Mouse (Mus musculus): ENCODE measurements around the gene Lrp2bp. TPM values are rescaled to one million over a fixed set of nuclear protein-coding genes. Genes with fewer than 3 reads are reported as not detected.

Gene Lrp2bp
- polyA plus RNA-seq (2015; fragmentation: Nextera tagmentation; extraction: Ambion mirVana): 0.76 and 1.3 TPM in 2 replicates

DNA sequence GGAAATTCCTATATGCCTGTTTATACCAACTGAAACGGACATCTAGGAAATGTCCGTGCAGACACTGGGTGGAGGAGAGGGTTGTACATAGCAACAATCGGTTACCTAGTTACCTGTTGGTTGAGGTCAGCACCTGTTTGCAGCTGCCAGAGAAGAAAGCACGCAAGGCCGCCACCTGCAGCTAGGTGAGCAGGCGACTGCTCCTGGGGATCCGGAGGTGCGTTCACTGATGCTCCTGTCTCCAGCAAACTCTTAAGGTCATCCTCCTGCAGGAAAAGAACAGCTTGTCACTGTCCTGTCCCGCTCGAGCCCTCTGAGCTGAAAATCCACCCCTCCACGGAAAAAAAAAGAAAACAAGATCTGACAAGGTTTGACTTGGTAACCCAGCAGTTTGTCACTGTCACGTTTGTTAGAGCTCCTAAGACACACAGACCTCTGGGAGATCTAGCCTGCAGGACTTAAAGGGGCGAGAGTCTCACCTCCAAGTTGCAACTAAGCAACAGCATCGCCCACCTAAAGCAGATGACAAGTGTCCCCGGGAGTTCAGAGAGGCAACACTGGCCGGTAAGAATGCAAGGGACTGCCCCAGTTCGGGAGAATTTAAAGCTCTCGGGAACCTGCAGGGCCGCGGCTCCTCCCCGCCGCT, at the start of gene Lrp2bp:
Gene Lrp2bp, plus strand, starts transcription at position 166 of the 646 bp plus-strand sequence.
- no peak for ATAC-seq (replicated peaks; ENCODE audit: extremely low read depth, insufficient read depth, low FRiP score)
- 2% methylated on average over 22 of the region's 22 CpGs for WGBS
- no peaks in the 10 kb centered on the region for H3K27me3 ChIP-seq (ENCODE audit: control insufficient read depth, insufficient read depth, low read length)
- no peaks in the 10 kb centered on the region for H3K4me1 ChIP-seq (ENCODE audit: control insufficient read depth, insufficient read depth, low read length)
- H3K27ac ChIP-seq (ENCODE audit: low read length): peak within 1 kb of the TSS; percentile 98
- H3K9ac ChIP-seq (ENCODE audit: low read length): peak within 1 kb of the TSS; percentile 85
- peaks cover 16% of the 10 kb centered on the region for H3K36me3 ChIP-seq (ENCODE audit: control insufficient read depth, insufficient read depth)
- H3K4me3 ChIP-seq (ENCODE audit: low read length): peak within 1 kb of the TSS; percentile 61
- H3K9me3 ChIP-seq (replicated peaks; ENCODE audit: control insufficient read depth, low read length): no peaks in the 10 kb centered on the region
- H3K4me2 ChIP-seq (ENCODE audit: low read depth, low read length): peak within 1 kb of the TSS; percentile 94

DNA sequence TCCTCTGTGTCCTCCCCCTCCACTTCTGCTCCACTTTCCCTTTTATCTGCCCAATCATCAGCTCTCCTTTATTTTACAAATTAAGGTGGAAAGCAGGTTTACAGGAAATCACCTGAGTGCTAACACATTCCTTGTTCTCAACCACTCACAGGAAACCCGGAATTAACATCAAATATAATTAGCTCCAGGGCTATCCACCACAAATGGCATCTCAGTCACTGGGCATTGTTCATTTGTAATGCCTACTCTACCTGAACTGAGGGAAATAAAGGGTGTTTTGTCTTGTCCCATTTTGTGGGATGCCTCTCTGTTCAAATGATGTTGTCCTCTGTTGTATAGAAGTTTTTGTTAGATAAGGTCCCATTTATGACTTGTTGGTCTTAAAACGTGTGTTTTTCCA, 48.5 kb upstream of the Lrp2bp start:
- Histone ChIP-seq H3K4me2 (ENCODE audit: low read depth, low read length) (no peak overlapping the region), H3K4me3 (ENCODE audit: low read length) (no peak overlapping the region), H3K9me3 (replicated peaks; ENCODE audit: control insufficient read depth, low read length) (no peaks in the 10 kb centered on the region), H3K36me3 (ENCODE audit: control insufficient read depth, insufficient read depth) (no peaks in the 10 kb centered on the region), H3K4me1 (ENCODE audit: control insufficient read depth, insufficient read depth, low read length) (no peaks in the 10 kb centered on the region), H3K27me3 (ENCODE audit: control insufficient read depth, insufficient read depth, low read length) (no peaks in the 10 kb centered on the region), H3K27ac (ENCODE audit: low read length) (no peak overlapping the region), H3K9ac (ENCODE audit: low read length) (no peak overlapping the region)
- WGBS: 55% methylated on average over 2 of the region's 2 CpGs
- no peak for ATAC-seq (replicated peaks; ENCODE audit: extremely low read depth, insufficient read depth, low FRiP score)

DNA sequence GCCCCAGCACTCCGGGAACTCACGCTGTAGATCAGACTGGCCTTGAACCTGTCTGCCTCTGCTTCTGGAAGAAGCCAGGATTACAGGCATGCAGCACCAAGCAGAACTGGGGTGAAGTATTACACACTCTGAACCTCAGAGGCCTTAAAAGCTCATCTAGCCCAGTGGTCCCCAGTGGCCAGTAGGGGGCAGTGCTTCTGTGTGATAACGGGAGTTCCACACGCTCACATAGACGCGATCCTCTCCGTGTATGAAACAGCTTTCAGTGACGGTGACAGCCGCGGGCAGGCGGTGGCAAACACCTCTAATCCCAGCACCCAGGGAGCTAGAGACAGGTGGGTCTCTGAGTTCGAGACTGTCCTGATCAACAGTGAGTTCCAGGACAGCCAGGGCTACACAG, 28.2 kb upstream of the Lrp2bp start:
- Histone ChIP-seq H3K4me2 (ENCODE audit: low read depth, low read length) (no peak overlapping the region), H3K4me1 (ENCODE audit: control insufficient read depth, insufficient read depth, low read length) (peaks cover 4% of the 10 kb centered on the region), H3K27ac (ENCODE audit: low read length) (no peak overlapping the region), H3K27me3 (ENCODE audit: control insufficient read depth, insufficient read depth, low read length) (no peaks in the 10 kb centered on the region), H3K36me3 (ENCODE audit: control insufficient read depth, insufficient read depth) (0 out of 2 replicates have a peak, but pooled peaks cover 8% of the 10 kb centered on the region), H3K9ac (ENCODE audit: low read length) (no peak overlapping the region), H3K4me3 (ENCODE audit: low read length) (no peak overlapping the region), H3K9me3 (replicated peaks; ENCODE audit: control insufficient read depth, low read length) (0 out of 2 replicates have a peak, but pooled peaks cover 6% of the 10 kb centered on the region)
- 95% methylated on average over 12 of the region's 12 CpGs for WGBS
- no peak for ATAC-seq (replicated peaks; ENCODE audit: extremely low read depth, insufficient read depth, low FRiP score)

DNA sequence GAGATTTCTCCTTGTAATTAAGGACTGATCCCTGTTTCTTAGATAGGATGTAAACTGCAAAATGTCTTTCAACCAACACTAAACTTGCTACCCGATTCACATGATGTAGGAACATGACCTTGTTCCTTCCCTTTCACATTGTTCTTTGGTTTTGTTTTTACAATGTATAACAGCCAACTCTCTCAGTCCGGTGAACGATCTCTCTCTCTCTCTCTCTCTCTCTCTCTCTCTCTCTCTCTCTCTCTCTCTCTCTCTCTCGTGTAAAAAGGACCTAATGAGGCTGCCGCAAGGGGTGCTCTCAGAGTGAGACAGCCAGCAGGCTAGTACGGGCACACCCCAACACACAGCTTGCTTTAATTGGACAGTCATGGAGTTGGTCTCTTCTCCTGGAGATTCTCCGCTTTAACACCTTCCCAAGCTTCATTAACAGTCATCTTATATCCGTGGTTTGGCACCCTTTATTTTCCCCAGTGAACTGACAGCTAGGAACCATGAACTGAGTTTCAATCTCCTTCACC, 25.1 kb upstream of the Lrp2bp start:
- ATAC-seq (replicated peaks; ENCODE audit: extremely low read depth, insufficient read depth, low FRiP score): no peak
- WGBS: 64% methylated on average over 8 of the region's 8 CpGs
- Histone ChIP-seq H3K9me3 (replicated peaks; ENCODE audit: control insufficient read depth, low read length) (0 out of 2 replicates have a peak, but pooled peaks cover 6% of the 10 kb centered on the region), H3K4me1 (ENCODE audit: control insufficient read depth, insufficient read depth, low read length) (peaks cover 8% of the 10 kb centered on the region), H3K9ac (ENCODE audit: low read length) (peak overlapping the region; percentile 87), H3K4me3 (ENCODE audit: low read length) (no peak overlapping the region; the same call in 1 of the 2 replicates), H3K27me3 (ENCODE audit: control insufficient read depth, insufficient read depth, low read length) (no peaks in the 10 kb centered on the region), H3K27ac (ENCODE audit: low read length) (no peak overlapping the region), H3K36me3 (ENCODE audit: control insufficient read depth, insufficient read depth) (peaks cover 16% of the 10 kb centered on the region), H3K4me2 (ENCODE audit: low read depth, low read length) (peak overlapping the region; percentile 69)

DNA sequence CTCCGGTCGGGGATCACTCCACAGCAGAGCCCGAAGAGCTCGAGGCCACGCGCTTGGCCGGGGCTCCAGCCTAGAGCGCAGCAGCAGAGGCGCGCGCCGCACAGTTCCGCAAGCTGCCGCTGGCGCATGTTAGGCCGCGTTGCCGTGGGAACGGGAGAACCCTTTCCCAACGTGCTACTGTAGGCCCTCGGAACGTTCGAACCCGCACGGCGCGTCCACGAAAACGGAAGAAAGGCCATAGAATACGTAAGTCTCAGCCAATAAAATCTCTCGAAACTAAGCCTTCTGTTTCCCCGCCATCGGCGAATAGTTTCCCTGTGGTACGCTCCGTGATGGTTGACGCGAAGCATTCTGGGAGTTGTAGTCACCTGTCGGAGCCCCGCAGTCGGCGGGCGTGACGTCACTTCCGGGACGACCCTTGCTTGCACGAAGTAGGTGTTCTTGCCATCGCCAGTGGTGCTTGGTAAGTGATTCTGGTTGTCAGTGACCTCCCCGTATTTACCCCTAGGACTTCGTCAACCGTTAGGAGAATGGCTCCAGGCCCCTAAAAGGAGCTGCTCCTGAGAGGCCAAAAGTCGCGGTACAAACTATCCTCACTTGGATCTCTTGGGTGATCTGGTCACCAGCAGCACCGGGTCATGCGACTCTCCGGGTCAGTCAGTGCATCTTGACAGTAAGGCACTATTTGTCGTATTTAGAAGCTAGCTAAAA, 23.8 kb upstream of the Lrp2bp start, which contains the start of the genes 1700029J07Rik and Ufsp2:
Gene 1700029J07Rik, minus strand, starts transcription at position 127 of the 711 bp plus-strand sequence.
Gene Ufsp2, plus strand, starts transcription at position 403 of the 711 bp plus-strand sequence.
- H3K27ac ChIP-seq (ENCODE audit: low read length): peak within 1 kb of the TSS; percentile 85
- H3K9me3 ChIP-seq (replicated peaks; ENCODE audit: control insufficient read depth, low read length): 0 out of 2 replicates have a peak, but pooled peaks cover 6% of the 10 kb centered on the region
- peaks cover 21% of the 10 kb centered on the region for H3K36me3 ChIP-seq (ENCODE audit: control insufficient read depth, insufficient read depth)
- peak within 1 kb of the TSS; percentile 87 for H3K9ac ChIP-seq (ENCODE audit: low read length)
- H3K4me1 ChIP-seq (ENCODE audit: control insufficient read depth, insufficient read depth, low read length): peaks cover 8% of the 10 kb centered on the region
- peak; percentile 96 for ATAC-seq (replicated peaks; ENCODE audit: extremely low read depth, insufficient read depth, low FRiP score)
- no peaks in the 10 kb centered on the region for H3K27me3 ChIP-seq (ENCODE audit: control insufficient read depth, insufficient read depth, low read length)
- H3K4me2 ChIP-seq (ENCODE audit: low read depth, low read length): peak within 1 kb of the TSS; percentile 69
- peak within 1 kb of the TSS; percentile 87 for H3K4me3 ChIP-seq (ENCODE audit: low read length)
- WGBS: under 1% methylated on average over 57 of the region's 57 CpGs

DNA sequence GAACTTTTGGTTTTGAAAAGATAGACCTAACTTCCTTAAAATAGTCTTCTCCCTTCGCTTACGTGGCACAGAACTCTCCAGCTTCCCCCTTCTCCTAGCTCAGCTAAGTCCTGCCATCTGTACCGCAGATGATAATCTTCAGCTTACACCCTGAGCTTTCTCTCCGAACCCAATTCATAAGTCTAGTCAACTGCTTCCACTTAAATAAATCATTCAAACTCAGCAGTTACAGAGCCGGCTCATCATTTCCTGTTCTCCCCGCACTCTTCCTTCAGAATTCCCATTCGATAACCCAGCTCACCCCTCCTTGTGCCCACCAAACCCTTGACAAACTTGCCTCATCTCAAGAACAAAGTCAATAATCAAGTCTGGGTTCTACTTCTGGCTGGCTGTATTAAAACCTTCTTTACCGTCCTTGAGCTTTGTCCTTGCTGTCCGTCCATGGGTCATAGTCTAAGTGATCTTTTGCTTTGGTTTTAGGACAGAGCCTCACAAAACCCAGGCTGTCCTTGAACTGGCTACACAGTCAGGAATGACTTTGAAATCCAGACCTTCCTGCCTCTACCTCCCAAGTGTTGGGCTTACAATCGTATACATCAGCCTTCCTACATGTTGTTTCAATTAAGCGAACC, 23.1 kb upstream of the Lrp2bp start:
- Histone ChIP-seq H3K27me3 (ENCODE audit: control insufficient read depth, insufficient read depth, low read length) (no peaks in the 10 kb centered on the region), H3K9ac (ENCODE audit: low read length) (peak overlapping the region; percentile 83), H3K4me1 (ENCODE audit: control insufficient read depth, insufficient read depth, low read length) (peaks cover 8% of the 10 kb centered on the region), H3K36me3 (ENCODE audit: control insufficient read depth, insufficient read depth) (peaks cover 21% of the 10 kb centered on the region), H3K9me3 (replicated peaks; ENCODE audit: control insufficient read depth, low read length) (0 out of 2 replicates have a peak, but pooled peaks cover 4% of the 10 kb centered on the region), H3K4me3 (ENCODE audit: low read length) (peak overlapping the region; percentile 87), H3K27ac (ENCODE audit: low read length) (peak overlapping the region; percentile 51; the same call in 1 of the 2 replicates), H3K4me2 (ENCODE audit: low read depth, low read length) (peak overlapping the region; percentile 69)
- 55% methylated on average over 11 of the region's 11 CpGs for WGBS
- no peak for ATAC-seq (replicated peaks; ENCODE audit: extremely low read depth, insufficient read depth, low FRiP score)

DNA sequence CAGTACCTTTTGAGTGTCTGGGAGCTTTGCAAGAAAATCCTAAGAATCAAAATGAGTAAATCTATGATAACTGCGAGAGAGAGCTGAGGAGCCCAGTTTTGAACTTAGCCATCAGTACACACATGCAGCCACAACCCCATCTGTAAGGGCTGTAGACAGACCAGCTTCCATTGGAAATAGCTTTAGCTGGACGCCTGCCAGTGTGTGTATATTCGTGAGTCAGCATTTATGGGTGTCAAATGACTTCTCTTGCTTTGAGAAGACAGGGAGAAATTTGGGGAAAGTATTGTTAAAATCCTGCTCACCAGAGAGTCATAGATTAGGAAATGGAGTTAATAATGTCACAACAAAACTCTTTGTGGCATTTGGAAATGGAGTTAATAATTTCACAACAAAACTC, 12.4 kb upstream of the Lrp2bp start:
- no peak overlapping the region for H3K27ac ChIP-seq (ENCODE audit: low read length)
- no peak overlapping the region for H3K4me3 ChIP-seq (ENCODE audit: low read length)
- 60% methylated on average over 3 of the region's 3 CpGs for WGBS
- H3K4me2 ChIP-seq (ENCODE audit: low read depth, low read length): no peak overlapping the region
- no peak for ATAC-seq (replicated peaks; ENCODE audit: extremely low read depth, insufficient read depth, low FRiP score)
- H3K9ac ChIP-seq (ENCODE audit: low read length): no peak overlapping the region
- no peaks in the 10 kb centered on the region for H3K4me1 ChIP-seq (ENCODE audit: control insufficient read depth, insufficient read depth, low read length)
- no peaks in the 10 kb centered on the region for H3K9me3 ChIP-seq (replicated peaks; ENCODE audit: control insufficient read depth, low read length)
- peaks cover 21% of the 10 kb centered on the region; the same call in 1 of the 2 replicates for H3K36me3 ChIP-seq (ENCODE audit: control insufficient read depth, insufficient read depth)
- no peaks in the 10 kb centered on the region for H3K27me3 ChIP-seq (ENCODE audit: control insufficient read depth, insufficient read depth, low read length)

DNA sequence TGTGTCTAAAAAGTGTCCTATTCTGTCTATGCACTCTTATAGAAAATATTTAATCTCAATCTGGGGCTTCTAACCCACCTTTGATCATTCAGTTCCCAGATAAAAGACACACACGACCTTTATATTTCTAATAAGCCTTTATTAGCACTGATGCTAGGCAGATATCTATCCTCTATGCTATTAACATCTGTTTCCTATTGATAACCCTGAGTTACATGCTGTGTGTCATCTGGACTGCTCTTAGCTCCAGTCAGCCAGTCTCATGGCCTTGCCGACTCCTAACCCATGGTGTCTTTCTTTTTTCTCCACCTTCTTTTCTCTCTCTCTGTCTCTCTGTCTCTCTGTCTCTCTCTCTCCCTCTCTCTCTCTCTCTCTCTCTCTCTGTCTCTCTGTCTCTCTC, 10.9 kb upstream of the Lrp2bp start:
- Histone ChIP-seq H3K9me3 (replicated peaks; ENCODE audit: control insufficient read depth, low read length) (no peaks in the 10 kb centered on the region), H3K27ac (ENCODE audit: low read length) (no peak overlapping the region), H3K9ac (ENCODE audit: low read length) (no peak overlapping the region), H3K4me1 (ENCODE audit: control insufficient read depth, insufficient read depth, low read length) (no peaks in the 10 kb centered on the region), H3K36me3 (ENCODE audit: control insufficient read depth, insufficient read depth) (peaks cover 19% of the 10 kb centered on the region; the same call in 1 of the 2 replicates), H3K27me3 (ENCODE audit: control insufficient read depth, insufficient read depth, low read length) (no peaks in the 10 kb centered on the region), H3K4me3 (ENCODE audit: low read length) (no peak overlapping the region), H3K4me2 (ENCODE audit: low read depth, low read length) (no peak overlapping the region)
- WGBS: 49% methylated on average over 2 of the region's 2 CpGs
- ATAC-seq (replicated peaks; ENCODE audit: extremely low read depth, insufficient read depth, low FRiP score): no peak
